Mouse (Mus musculus) brain, embryonic 14.5 days (tissue): ENCODE data around the gene Myzap.

Source experiments
- CTCF ChIP-seq: fragments of 200-500 bp; IDR thresholded peaks from 2 replicates; pipeline ENCODE4 v1.5.1; 2012; ENCODE audit warnings: inconsistent platforms, mild to moderate bottlenecking, moderate library complexity, borderline replicate concordance; ENCODE audit not compliant: insufficient read depth, insufficient read length; ENCODE audit errors: extremely low read depth
- POLR2A ChIP-seq: fragments of 200-500 bp; IDR thresholded peaks from 2 replicates; pipeline ENCODE4 v1.6.1; 2012; ENCODE audit warnings: mild to moderate bottlenecking, inconsistent platforms, borderline replicate concordance; ENCODE audit not compliant: poor library complexity, insufficient read depth, insufficient read length, severe bottlenecking; ENCODE audit errors: extremely low read depth

GRCm38 (mm10) chr9:71498391-71499182, 93.6 kb downstream of the Myzap start:
- no peak for TF ChIP-seq CTCF
- no peak for TF ChIP-seq POLR2A
